Mouse (Mus musculus): ENCODE results near the gene Med22. TPM values are rescaled to one million over a fixed set of nuclear protein-coding genes. Genes with fewer than 3 reads are reported as not detected.

The Med22 gene
- total and polyA plus RNA-seq, 3 experiments: 79.0 to 90.1 TPM; not detected in 1

GRCm38 (mm10) chr2:26912253-26912770 lies 1.8 kb upstream of the Med22 start:
- Histone ChIP-seq H3K4me1 (ENCODE audit: control insufficient read depth in 1 of 2, insufficient read depth in 2 of 2, low read length in 2 of 2) (peaks cover 2 to 19% of the 10 kb centered on the region in 2 experiments; a peak in 3 of 4 replicates), H3K36me3 (ENCODE audit: control insufficient read depth in 1 of 2, insufficient read depth in 2 of 2, low read length in 2 of 2) (peaks cover 5 to 24% of the 10 kb centered on the region in 2 experiments; a peak in 3 of 4 replicates), H3K9me3 (replicated peaks; ENCODE audit: insufficient read depth, low read length) (no peaks in the 10 kb centered on the region), H3K27me3 (ENCODE audit: control insufficient read depth in 1 of 2, insufficient read depth in 2 of 2, low read length in 2 of 2) (no peaks in the 10 kb centered on the region), H3K27ac (ENCODE audit: control insufficient read depth, low read depth, low read length) (peak overlapping the region; percentile 71), H3K79me2 (ENCODE audit: control insufficient read depth, insufficient read depth, low read length, poor library complexity) (peaks cover 80% of the 10 kb centered on the region), H3K4me3 (ENCODE audit: control insufficient read depth in 1 of 2, insufficient read depth in 1 of 2, low read depth in 2 of 2, low read length in 2 of 2) (peak overlapping the region; percentile 44 to 78), H3K9ac (ENCODE audit: control insufficient read depth, low read depth, low read length, poor library complexity, severe bottlenecking) (peak overlapping the region; percentile 87)
- TF ChIP-seq ZC3H11A (IDR thresholded peaks at IDR 0.05; ENCODE audit: low read depth, low read length) (no peak), ETS1 (IDR thresholded peaks at IDR 0.05; ENCODE audit: low read depth, low read length) (no peak), CHD1 (IDR thresholded peaks at IDR 0.05; ENCODE audit: low read depth, low read length) (peak; percentile 66; the same call in 1 of the 2 replicates), USF2 (IDR thresholded peaks at IDR 0.05; ENCODE audit: borderline replicate concordance in 1 of 2, insufficient read depth in 1 of 2, low read depth in 1 of 2, low read length in 2 of 2) (no peak), MXI1 (IDR thresholded peaks at IDR 0.05; ENCODE audit: low read depth, low read length) (0 out of 2 replicates have a peak, but pooled peaks have one; percentile 40), NRF1 (IDR thresholded peaks at IDR 0.05; ENCODE audit: insufficient read depth, low read depth, low read length, poor library complexity, severe bottlenecking) (no peak), SMC3 (IDR thresholded peaks at IDR 0.05; ENCODE audit: low read depth, low read length) (no peak), TCF12 (IDR thresholded peaks at IDR 0.05; ENCODE audit: low read depth, low read length) (no peak), POLR2A (IDR thresholded peaks at IDR 0.05; ENCODE audit: control insufficient read depth in 1 of 2, insufficient read depth in 1 of 2, low read depth in 1 of 2, low read length in 2 of 2, poor library complexity in 1 of 2) (0 out of 4 replicates have a peak, but pooled peaks of 1 of the 2 experiments have one; percentile 12)
- peak; percentile 43 for DNase-seq (ENCODE audit: low read depth, low spot score)

- H3K79me2 ChIP-seq (ENCODE audit: control insufficient read depth, insufficient read depth, low read length, poor library complexity): peaks cover 73% of the 10 kb centered on the region
- H3K27ac ChIP-seq (ENCODE audit: control insufficient read depth, low read depth, low read length): peak overlapping the region; percentile 71
- peak; percentile 70 for DNase-seq (ENCODE audit: low read depth, low spot score)
- peaks cover 2 to 15% of the 10 kb centered on the region in 2 experiments; a peak in 3 of 4 replicates for H3K4me1 ChIP-seq (ENCODE audit: control insufficient read depth in 1 of 2, insufficient read depth in 2 of 2, low read length in 2 of 2)
- H3K4me3 ChIP-seq (ENCODE audit: control insufficient read depth in 1 of 2, insufficient read depth in 1 of 2, low read depth in 2 of 2, low read length in 2 of 2): peak overlapping the region; percentile 44 to 78
- H3K27me3 ChIP-seq (ENCODE audit: control insufficient read depth in 1 of 2, insufficient read depth in 2 of 2, low read length in 2 of 2): no peaks in the 10 kb centered on the region
- peak overlapping the region; percentile 87 for H3K9ac ChIP-seq (ENCODE audit: control insufficient read depth, low read depth, low read length, poor library complexity, severe bottlenecking)
- H3K36me3 ChIP-seq (ENCODE audit: control insufficient read depth in 1 of 2, insufficient read depth in 2 of 2, low read length in 2 of 2): peaks cover 5 to 24% of the 10 kb centered on the region in 2 experiments; a peak in 3 of 4 replicates
- H3K9me3 ChIP-seq (replicated peaks; ENCODE audit: insufficient read depth, low read length): no peaks in the 10 kb centered on the region
- TF ChIP-seq MAZ (IDR thresholded peaks at IDR 0.05; ENCODE audit: low read depth, low read length): no peak
- 0 out of 2 replicates have a peak, but pooled peaks have one; percentile 6 for TF ChIP-seq TCF12 (IDR thresholded peaks at IDR 0.05; ENCODE audit: low read depth, low read length)
- TF ChIP-seq ZKSCAN1 (IDR thresholded peaks at IDR 0.05; ENCODE audit: low read depth, low read length): no peak
- no peak for TF ChIP-seq SMC3 (IDR thresholded peaks at IDR 0.05; ENCODE audit: low read depth, low read length)
- TF ChIP-seq NELFE (IDR thresholded peaks at IDR 0.05; ENCODE audit: low read depth, low read length): no peak
- TF ChIP-seq CTCF (IDR thresholded peaks at IDR 0.05 in 2 of 3, conservative IDR thresholded peaks at IDR 0.05 in 1 of 3; ENCODE audit: control insufficient read depth in 1 of 3, insufficient read depth in 1 of 3, low read depth in 2 of 3, low read length in 3 of 3, poor library complexity in 1 of 3, severe bottlenecking in 1 of 3): no peak
- peak; percentile 6 to 42; a peak in 2 of 4 replicates for TF ChIP-seq POLR2A (IDR thresholded peaks at IDR 0.05; ENCODE audit: control insufficient read depth in 1 of 2, insufficient read depth in 1 of 2, low read depth in 1 of 2, low read length in 2 of 2, poor library complexity in 1 of 2)
- peak; percentile 77 for TF ChIP-seq NRF1 (IDR thresholded peaks at IDR 0.05; ENCODE audit: insufficient read depth, low read depth, low read length, poor library complexity, severe bottlenecking)
- TF ChIP-seq BHLHE40 (IDR thresholded peaks at IDR 0.05; ENCODE audit: borderline replicate concordance, low read depth, low read length): no peak
- TF ChIP-seq POLR2AphosphoS5 (IDR thresholded peaks at IDR 0.05; ENCODE audit: borderline replicate concordance, low read depth, low read length): peak; percentile 7; the same call in 1 of the 2 replicates
- TF ChIP-seq MYC (IDR thresholded peaks at IDR 0.05; ENCODE audit: low read depth, low read length): peak; percentile 56; the same call in 1 of the 2 replicates
- no peak for TF ChIP-seq TAL1 (IDR thresholded peaks at IDR 0.05; ENCODE audit: low read length)
- peak; percentile 3; the same call in 1 of the 2 replicates for TF ChIP-seq MAX (IDR thresholded peaks at IDR 0.05; ENCODE audit: low read length)
These were observed 703 bp upstream of the Med22 start for GRCm38 (mm10) chr2:26910994-26911765.
